Mouse (Mus musculus) left cerebral cortex, postnatal 10 days (tissue): ENCODE data around the gene Zdhhc12. TPM values are rescaled to one million over a fixed set of nuclear protein-coding genes. Genes with fewer than 3 reads are reported as not detected.
"Not testable (repeated sequence)": the region's sequence is repeated elsewhere in the genome, so short reads cannot be mapped to it uniquely, and the experiment has no call there.

Experiments used
- DNase-seq, 2 experiments: peaks; one replicate each; pipeline ENCODE4 v3.0.0; 2021 to 2022; ENCODE audit warnings: low spot score in 2 of 2, mixed read lengths in 1 of 2; ENCODE audit errors: extremely low spot score in 1 of 2
- intact Hi-C: fragments of 180-260 bp; cut with DNase I; formaldehyde crosslinking; loops from one replicate; pipeline ENCODE4 v1.15.1; 2025
- total RNA-seq, 2 experiments: library from RNA; stranded (reverse); gene quantifications; 2 replicates each; pipeline ENCODE4 v1.2.3; 2021

Gene Zdhhc12
- total RNA-seq: 10 to 100 TPM; 16.8 to 20.8 TPM

- peak; percentile 93 to 96 for DNase-seq
- intact Hi-C loops: no loop called here
Observed at GRCm38 (mm10) chr2:30093471-30094207, at the start of gene Zdhhc12. Gene Zdhhc12, minus strand, starts transcription at chr2:30093648.

GRCm38 (mm10) chr2:30140021-30140420 is 46.6 kb upstream of the Zdhhc12 start:
- DNase-seq, intact Hi-C loops: not testable (repeated sequence)

GRCm38 (mm10) chr2:30136458-30136857 is 43.0 kb upstream of the Zdhhc12 start:
- no peak for DNase-seq
- intact Hi-C loops: no loop called here

- DNase-seq: no peak
- intact Hi-C loops: no loop called here
Observed at GRCm38 (mm10) chr2:30134928-30135620, 41.6 kb upstream of the Zdhhc12 start.

- DNase-seq: no peak
- intact Hi-C loops: no loop called here
Observed at GRCm38 (mm10) chr2:30134378-30134711, 40.9 kb upstream of the Zdhhc12 start.

GRCm38 (mm10) chr2:30133613-30134377 is 40.3 kb upstream of the Zdhhc12 start, which contains the start of gene Tbc1d13:
Gene Tbc1d13, plus strand, starts transcription at chr2:30133746.
- DNase-seq: peak; percentile 94 to 98
- intact Hi-C loops: no loop called here

GRCm38 (mm10) chr2:30132801-30133612 is 39.6 kb upstream of the Zdhhc12 start:
- intact Hi-C loops: no loop called here
- DNase-seq: peak in 1 of 2 experiments; percentile 44

- intact Hi-C loops, DNase-seq: not testable (repeated sequence)
Observed at GRCm38 (mm10) chr2:30131240-30131639, 37.8 kb upstream of the Zdhhc12 start.

- no peak for DNase-seq
- intact Hi-C loops: no loop called here
Observed at GRCm38 (mm10) chr2:30130156-30130555, 36.7 kb upstream of the Zdhhc12 start.

- intact Hi-C loops: loop anchor here (5.0 kb wide), 1 partner anchor 34 kb away; no protein-coding TSS in a partner anchor
- no peak for DNase-seq
Observed at GRCm38 (mm10) chr2:30128789-30129188, 35.3 kb upstream of the Zdhhc12 start.

- intact Hi-C loops: loop anchor here (5.0 kb wide), 1 partner anchor 38 kb away; no protein-coding TSS in a partner anchor
- DNase-seq: peak; percentile 93 to 99
Observed at GRCm38 (mm10) chr2:30124472-30125274, 31.2 kb upstream of the Zdhhc12 start, which contains the start of gene Zer1. Gene Zer1, minus strand, starts transcription at chr2:30124585.

GRCm38 (mm10) chr2:30123729-30124471 is 30.5 kb upstream of the Zdhhc12 start:
- no peak for DNase-seq
- intact Hi-C loops: no loop called here

GRCm38 (mm10) chr2:30122766-30123165 is 29.3 kb upstream of the Zdhhc12 start:
- no peak for DNase-seq
- intact Hi-C loops: no loop called here

- intact Hi-C loops: no loop called here
- DNase-seq: no peak
Observed at GRCm38 (mm10) chr2:30120269-30120668, 26.8 kb upstream of the Zdhhc12 start.

GRCm38 (mm10) chr2:30119641-30120051 is 26.2 kb upstream of the Zdhhc12 start:
- intact Hi-C loops: no loop called here
- DNase-seq: peak in 1 of 2 experiments; percentile 57

- no peak for DNase-seq
- intact Hi-C loops: no loop called here
Observed at GRCm38 (mm10) chr2:30112564-30112963, 19.1 kb upstream of the Zdhhc12 start.

GRCm38 (mm10) chr2:30111500-30111899 is 18.1 kb upstream of the Zdhhc12 start:
- DNase-seq: no peak
- intact Hi-C loops: no loop called here
